Mouse (Mus musculus) heart, adult 2 months (tissue): ENCODE results near the gene Pbx2. TPM values are rescaled to one million over a fixed set of nuclear protein-coding genes. Genes with fewer than 3 reads are reported as not detected.

Source experiments
- DNase-seq, 2 experiments: peaks; one replicate each; pipeline ENCODE4 v3.0.0; 2021
- H3K27ac ChIP-seq: fragments of 200-600 bp; 2 replicates; pipeline ENCODE4 v1.8.1; 2022
- H3K27me3 ChIP-seq: fragments of 200-500 bp; 2 replicates; pipeline ENCODE4 v1.6.1; 2012; ENCODE audit warnings: mild to moderate bottlenecking, low read length, inconsistent platforms, mixed read lengths; ENCODE audit not compliant: control insufficient read depth, insufficient read depth
- H3K36me3 ChIP-seq: fragments of 200-500 bp; 2 replicates; pipeline ENCODE4 v1.6.1; 2012; ENCODE audit warnings: low read length, inconsistent platforms; ENCODE audit not compliant: control insufficient read depth, insufficient read depth
- H3K4me1 ChIP-seq: fragments of 200-500 bp; 2 replicates; pipeline ENCODE4 v1.6.1; 2011; ENCODE audit warnings: low read length; ENCODE audit not compliant: control insufficient read depth, insufficient read depth
- H3K4me3 ChIP-seq: fragments of 200-600 bp; 2 replicates; pipeline ENCODE4 v1.8.1; 2022
- H3K79me2 ChIP-seq: fragments of 200-500 bp; replicated peaks from 2 replicates; pipeline ENCODE4 v1.6.1; 2012; ENCODE audit warnings: mild to moderate bottlenecking, inconsistent platforms, low read length, moderate library complexity, mixed read lengths; ENCODE audit not compliant: control insufficient read depth, insufficient read depth
- H3K9ac ChIP-seq: fragments of 200-500 bp; 2 replicates; pipeline ENCODE4 v1.6.1; 2012; ENCODE audit warnings: low read depth, mild to moderate bottlenecking, control low read depth, inconsistent platforms, low read length, mixed read lengths
- CTCF ChIP-seq: fragments of 200-600 bp; IDR thresholded peaks from 2 replicates; pipeline ENCODE4 v1.8.1; 2022; ENCODE audit warnings: antibody characterized with exemption, mild to moderate bottlenecking, moderate library complexity
- EP300 ChIP-seq: fragments of 200-500 bp; IDR thresholded peaks from 2 replicates; pipeline ENCODE4 v1.6.1; 2011; ENCODE audit warnings: low read depth, low read length, control low read depth; ENCODE audit not compliant: insufficient read depth
- POLR2A ChIP-seq: fragments of 200-500 bp; IDR thresholded peaks from 2 replicates; pipeline ENCODE4 v1.6.1; 2011; ENCODE audit warnings: mild to moderate bottlenecking, low read depth, low read length, control low read depth; ENCODE audit not compliant: insufficient read depth
- WGBS: fragments of 180-500 bp; shearing (Covaris S2); methylation state at CpG from one replicate; pipeline ENCODE4 v1.1.7; 2018; 5-methylcytosine and 5-hydroxymethylcytosine counted together
- intact Hi-C: fragments of 180-260 bp; cut with DNase I; formaldehyde crosslinking; loops from one replicate; pipeline ENCODE4 v1.15.1; 2025
- polyA plus RNA-seq: library from polyadenylated mRNA; depleted of rRNA; stranded (reverse); fragments of >200 nt; gene quantifications from 2 replicates; pipeline ENCODE4 v1.2.3, GENCODE M21; 2012
- total RNA-seq, 2 experiments: library from RNA; stranded (reverse); gene quantifications; 2 replicates each; pipeline ENCODE4 v1.2.3; 2021

The Pbx2 gene
- total and polyA plus RNA-seq, 3 experiments, result 16.1 to 22.1 (median 18.4) TPM

DNA sequence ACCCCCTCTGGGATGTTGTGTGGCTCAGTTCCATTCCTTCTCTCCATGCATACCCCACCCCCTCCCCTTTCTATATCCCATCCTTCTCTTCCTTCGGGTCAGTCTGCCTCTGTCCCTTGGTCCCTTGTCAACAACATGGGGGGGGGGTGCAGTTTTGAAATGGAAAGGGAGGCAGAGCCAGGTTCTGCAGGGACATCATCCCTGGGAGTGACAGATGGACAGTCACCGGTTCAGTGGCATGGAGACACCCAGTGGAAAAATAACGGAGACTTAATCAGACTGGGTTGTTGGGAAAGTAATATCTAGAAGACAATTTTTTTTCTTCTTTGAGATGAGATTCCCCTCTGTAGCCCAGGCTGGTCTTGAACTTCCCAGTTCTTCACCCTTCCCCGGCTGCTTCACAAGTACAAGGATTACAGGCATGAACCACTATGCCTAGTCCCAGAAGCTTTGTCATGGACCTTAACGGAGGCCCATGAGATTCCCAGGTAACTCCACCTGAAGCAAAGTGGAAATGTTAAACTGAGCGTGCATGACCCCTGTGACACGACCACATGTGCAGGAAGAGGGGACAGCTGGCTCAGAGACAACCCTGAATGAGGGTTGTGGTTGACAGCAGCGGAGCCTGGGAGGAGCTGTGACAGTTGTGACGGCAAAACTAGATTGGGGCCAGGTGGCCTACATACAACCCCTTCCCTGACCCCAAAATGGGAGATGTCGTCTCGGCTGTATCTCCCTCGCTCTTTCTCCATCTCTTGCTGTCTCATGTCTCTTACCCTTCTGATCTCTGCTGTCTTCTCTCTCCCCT, 38.9 kb downstream of the Pbx2 start:
- Histone ChIP-seq H3K4me3 (peak overlapping the region; percentile 21), H3K79me2 (no peaks in the 10 kb centered on the region), H3K27ac (no peak overlapping the region; the same call in 1 of the 2 replicates), H3K36me3 (no peaks in the 10 kb centered on the region), H3K9ac (0 out of 2 replicates have a peak overlapping the region, but pooled peaks have one; percentile 4), H3K4me1 (peaks cover 5% of the 10 kb centered on the region), H3K27me3 (no peaks in the 10 kb centered on the region)
- TF ChIP-seq CTCF (no peak), EP300 (no peak), POLR2A (no peak)
- WGBS, result 51% methylated on average over 12 of the region's 12 CpGs
- intact Hi-C loops, result no loop called here
- DNase-seq, result no peak

DNA sequence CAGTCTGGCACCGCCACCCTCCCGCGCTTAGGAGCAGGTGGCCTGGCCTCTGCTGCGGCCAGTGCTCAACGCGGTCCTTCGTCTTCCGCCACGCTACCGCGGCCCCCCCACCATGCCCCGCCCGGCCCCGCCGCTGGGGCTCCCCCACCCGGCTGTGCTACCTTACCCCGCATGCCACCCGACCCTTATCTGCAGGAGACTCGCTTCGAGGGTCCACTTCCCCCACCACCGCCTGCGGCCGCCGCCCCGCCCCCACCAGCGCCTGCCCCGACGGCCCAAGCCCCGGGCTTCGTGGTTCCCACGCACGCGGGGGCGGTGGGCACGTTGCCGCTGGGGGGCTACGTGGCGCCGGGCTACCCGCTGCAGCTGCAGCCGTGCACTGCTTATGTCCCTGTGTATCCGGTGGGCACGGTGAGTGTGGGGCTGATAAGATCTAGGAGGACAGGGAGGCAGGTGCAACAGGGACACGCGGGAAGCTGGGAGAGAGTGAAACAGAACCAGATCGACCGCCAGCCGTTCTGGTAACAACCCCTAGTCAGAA, 39.8 kb downstream of the Pbx2 start:
- Histone ChIP-seq H3K36me3 (no peaks in the 10 kb centered on the region), H3K27ac (no peak overlapping the region), H3K4me3 (peak overlapping the region; percentile 29; the same call in 1 of the 2 replicates), H3K79me2 (no peaks in the 10 kb centered on the region), H3K4me1 (peaks cover 5% of the 10 kb centered on the region), H3K9ac (peak overlapping the region; percentile 47), H3K27me3 (no peaks in the 10 kb centered on the region)
- TF ChIP-seq POLR2A, result no peak
- no peak for TF ChIP-seq EP300
- no peak for TF ChIP-seq CTCF
- intact Hi-C loops, result no loop called here
- no peak for DNase-seq
- 9% methylated on average over 46 of the region's 48 CpGs for WGBS

DNA sequence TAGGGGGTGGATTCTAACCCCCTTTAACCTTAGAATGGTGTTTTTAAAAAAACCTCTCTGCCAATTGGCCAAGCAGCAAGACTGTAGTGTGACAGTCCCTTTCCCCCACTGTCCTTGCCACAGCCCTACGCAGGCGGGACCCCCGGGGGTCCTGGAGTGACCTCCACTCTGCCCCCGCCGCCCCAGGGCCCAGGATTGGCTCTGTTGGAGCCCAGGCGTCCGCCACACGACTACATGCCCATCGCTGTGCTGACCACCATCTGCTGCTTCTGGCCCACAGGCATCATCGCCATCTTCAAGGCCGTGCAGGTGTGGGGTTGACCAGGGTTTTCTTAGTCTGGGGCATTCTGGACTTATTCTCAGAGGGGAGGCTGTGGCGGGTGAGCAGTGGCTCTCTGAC, 40.6 kb downstream of the Pbx2 start:
- H3K9ac ChIP-seq, result no peak overlapping the region
- no peak for TF ChIP-seq EP300
- TF ChIP-seq CTCF, result no peak
- no peak for TF ChIP-seq POLR2A
- H3K36me3 ChIP-seq, result no peaks in the 10 kb centered on the region
- intact Hi-C loops, result no loop called here
- 24% methylated on average over 12 of the region's 12 CpGs for WGBS
- no peaks in the 10 kb centered on the region for H3K79me2 ChIP-seq
- no peaks in the 10 kb centered on the region for H3K27me3 ChIP-seq
- peak overlapping the region; percentile 47 for H3K4me3 ChIP-seq
- peak overlapping the region; percentile 55 for H3K27ac ChIP-seq
- no peak for DNase-seq
- peaks cover 5% of the 10 kb centered on the region for H3K4me1 ChIP-seq

DNA sequence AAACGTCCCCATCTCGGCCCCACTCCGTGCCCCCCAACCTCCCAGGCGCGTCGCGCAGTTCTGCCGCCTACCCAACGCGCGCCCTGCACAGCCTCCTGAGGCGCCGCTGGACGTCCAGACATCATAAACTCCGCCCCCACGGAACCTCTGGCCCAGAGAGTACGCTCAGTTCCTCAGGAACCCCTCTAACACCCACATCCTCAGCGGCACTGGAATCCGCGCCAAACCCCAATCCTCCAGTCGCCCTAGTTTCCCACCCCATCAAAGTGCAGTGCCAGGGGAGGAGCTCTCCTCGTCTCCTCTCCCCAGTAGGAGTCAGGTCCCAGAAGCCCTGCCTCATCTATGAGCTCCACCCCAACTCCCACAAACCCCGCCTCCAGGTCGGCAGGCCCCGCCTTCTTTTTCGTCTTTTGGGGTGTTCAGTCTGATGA, 41.2 kb downstream of the Pbx2 start:
- intact Hi-C loops, result no loop called here
- no peaks in the 10 kb centered on the region for H3K36me3 ChIP-seq
- 0 out of 2 replicates have a peak overlapping the region, but pooled peaks have one; percentile 47 for H3K9ac ChIP-seq
- peak overlapping the region; percentile 47 for H3K4me3 ChIP-seq
- WGBS, result 4% methylated on average over 26 of the region's 26 CpGs
- H3K4me1 ChIP-seq, result peaks cover 5% of the 10 kb centered on the region
- peak; percentile 87 to 88 for DNase-seq
- H3K27me3 ChIP-seq, result no peaks in the 10 kb centered on the region
- TF ChIP-seq POLR2A (peak; percentile 55), CTCF (no peak), EP300 (0 out of 2 replicates have a peak, but pooled peaks have one; percentile 46)
- H3K79me2 ChIP-seq, result no peaks in the 10 kb centered on the region
- H3K27ac ChIP-seq, result peak overlapping the region; percentile 55

DNA sequence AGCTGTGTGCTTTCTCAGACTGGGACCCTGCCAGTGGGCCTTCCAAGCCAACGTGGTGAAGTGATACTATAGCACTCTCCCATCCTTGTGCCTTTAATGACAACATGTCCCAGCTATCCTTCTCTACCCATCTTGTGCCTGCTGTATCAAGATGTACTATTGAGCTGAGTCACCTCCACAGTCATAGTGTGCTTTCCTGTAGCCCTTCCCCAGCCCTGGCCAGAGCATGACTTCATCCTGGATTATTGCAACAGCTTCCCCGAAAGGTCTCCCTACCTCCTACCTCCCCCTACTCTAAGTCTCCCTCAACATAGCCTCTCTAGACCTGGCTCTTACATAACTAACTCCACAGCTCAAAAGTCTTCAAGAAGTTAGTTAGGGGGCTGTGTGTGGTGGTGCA, 44.6 kb downstream of the Pbx2 start:
- Histone ChIP-seq H3K9ac (no peak overlapping the region), H3K27me3 (no peaks in the 10 kb centered on the region), H3K27ac (no peak overlapping the region), H3K79me2 (no peaks in the 10 kb centered on the region), H3K4me3 (no peak overlapping the region), H3K4me1 (peaks cover 5% of the 10 kb centered on the region), H3K36me3 (no peaks in the 10 kb centered on the region)
- DNase-seq, result no peak
- intact Hi-C loops, result no loop called here
- no peak for TF ChIP-seq CTCF
- TF ChIP-seq EP300, result no peak
- TF ChIP-seq POLR2A, result no peak
- 49% methylated on average over 2 of the region's 2 CpGs for WGBS

GRCm38 (mm10) chr17:34637459-34637858, 46.4 kb downstream of the Pbx2 start:
- H3K27me3 ChIP-seq, result no peaks in the 10 kb centered on the region
- no peak for DNase-seq
- WGBS, result 45% methylated on average over 3 of the region's 3 CpGs

More at GRCm38 (mm10) chr17:34637459-34637858, 46.4 kb downstream of the Pbx2 start:
- H3K27ac ChIP-seq, result no peak overlapping the region
- H3K9ac ChIP-seq, result no peak overlapping the region
- no peaks in the 10 kb centered on the region for H3K79me2 ChIP-seq
- TF ChIP-seq POLR2A (no peak), CTCF (no peak), EP300 (no peak)
- peaks cover 6% of the 10 kb centered on the region for H3K4me1 ChIP-seq
- intact Hi-C loops, result no loop called here
- H3K4me3 ChIP-seq, result no peak overlapping the region
- no peaks in the 10 kb centered on the region for H3K36me3 ChIP-seq
